Mouse (Mus musculus): Measurements from ENCODE around the gene Ucn. TPM values are rescaled to one million over a fixed set of nuclear protein-coding genes. Genes with fewer than 3 reads are reported as not detected.

Ucn gene
- polyA plus RNA-seq, 1 experiment from 2014 or later = not detected

- Histone ChIP-seq H3K9me3 (ENCODE audit: control insufficient read depth, low read depth, low read length) (no peaks in the 10 kb centered on the region), H3K27ac (ENCODE audit: low read length) (no peak overlapping the region), H3K4me2 (replicated peaks; ENCODE audit: low read depth, low read length) (no peak overlapping the region), H3K4me3 (ENCODE audit: low read depth, low read length) (no peak overlapping the region), H3K9ac (replicated peaks; ENCODE audit: low read depth, low read length) (no peak overlapping the region), H3K4me1 (ENCODE audit: control insufficient read depth, insufficient read depth, low read length) (no peaks in the 10 kb centered on the region), H3K27me3 (ENCODE audit: control insufficient read depth, insufficient read depth, low read length) (no peaks in the 10 kb centered on the region), H3K36me3 (ENCODE audit: control insufficient read depth, insufficient read depth, low read length) (no peaks in the 10 kb centered on the region)
- no peak for ATAC-seq (ENCODE audit: insufficient number of reproducible peaks, insufficient read depth, low FRiP score, low read depth)
- WGBS = 49% methylated on average over 2 of the region's 2 CpGs
Measured at GRCm38 (mm10) chr5:31123481-31123880, 15.1 kb downstream of the Ucn start.

- Histone ChIP-seq H3K27me3 (ENCODE audit: control insufficient read depth, insufficient read depth, low read length) (no peaks in the 10 kb centered on the region), H3K27ac (ENCODE audit: low read length) (no peak overlapping the region), H3K4me3 (ENCODE audit: low read depth, low read length) (no peak overlapping the region), H3K9ac (replicated peaks; ENCODE audit: low read depth, low read length) (no peak overlapping the region), H3K9me3 (ENCODE audit: control insufficient read depth, low read depth, low read length) (no peaks in the 10 kb centered on the region), H3K4me1 (ENCODE audit: control insufficient read depth, insufficient read depth, low read length) (no peaks in the 10 kb centered on the region), H3K36me3 (ENCODE audit: control insufficient read depth, insufficient read depth, low read length) (no peaks in the 10 kb centered on the region), H3K4me2 (replicated peaks; ENCODE audit: low read depth, low read length) (no peak overlapping the region)
- WGBS = 84% methylated on average over 8 of the region's 8 CpGs
- ATAC-seq (ENCODE audit: insufficient number of reproducible peaks, insufficient read depth, low FRiP score, low read depth) = no peak
Measured at GRCm38 (mm10) chr5:31121111-31121510, 17.5 kb downstream of the Ucn start.

- WGBS = 25% methylated on average over 10 of the region's 10 CpGs
- Histone ChIP-seq H3K36me3 (ENCODE audit: control insufficient read depth, insufficient read depth, low read length) (no peaks in the 10 kb centered on the region), H3K9me3 (ENCODE audit: control insufficient read depth, low read depth, low read length) (no peaks in the 10 kb centered on the region), H3K27me3 (ENCODE audit: control insufficient read depth, insufficient read depth, low read length) (no peaks in the 10 kb centered on the region), H3K9ac (replicated peaks; ENCODE audit: low read depth, low read length) (no peak overlapping the region), H3K4me2 (replicated peaks; ENCODE audit: low read depth, low read length) (no peak overlapping the region), H3K4me1 (ENCODE audit: control insufficient read depth, insufficient read depth, low read length) (no peaks in the 10 kb centered on the region), H3K4me3 (ENCODE audit: low read depth, low read length) (no peak overlapping the region), H3K27ac (ENCODE audit: low read length) (no peak overlapping the region)
- ATAC-seq (ENCODE audit: insufficient number of reproducible peaks, insufficient read depth, low FRiP score, low read depth) = no peak
Measured at GRCm38 (mm10) chr5:31116912-31117311, 21.7 kb downstream of the Ucn start.

- WGBS = 30% methylated on average over 3 of the region's 3 CpGs
- Histone ChIP-seq H3K9me3 (ENCODE audit: control insufficient read depth, low read depth, low read length) (no peaks in the 10 kb centered on the region), H3K4me3 (ENCODE audit: low read depth, low read length) (no peak within 1 kb of the TSS), H3K27me3 (ENCODE audit: control insufficient read depth, insufficient read depth, low read length) (no peaks in the 10 kb centered on the region), H3K4me2 (replicated peaks; ENCODE audit: low read depth, low read length) (no peak within 1 kb of the TSS), H3K36me3 (ENCODE audit: control insufficient read depth, insufficient read depth, low read length) (no peaks in the 10 kb centered on the region), H3K9ac (replicated peaks; ENCODE audit: low read depth, low read length) (no peak within 1 kb of the TSS), H3K4me1 (ENCODE audit: control insufficient read depth, insufficient read depth, low read length) (no peaks in the 10 kb centered on the region), H3K27ac (ENCODE audit: low read length) (no peak within 1 kb of the TSS)
- ATAC-seq (ENCODE audit: insufficient number of reproducible peaks, insufficient read depth, low FRiP score, low read depth) = no peak
Measured at GRCm38 (mm10) chr5:31116354-31116753, 22.3 kb downstream of the Ucn start, which contains the start of gene Trim54. Gene Trim54 (plus strand): TSS chr5:31116712.

GRCm38 (mm10) chr5:31110781-31111180 lies 27.8 kb downstream of the Ucn start:
- Histone ChIP-seq H3K4me1 (ENCODE audit: control insufficient read depth, insufficient read depth, low read length) (no peaks in the 10 kb centered on the region), H3K9me3 (ENCODE audit: control insufficient read depth, low read depth, low read length) (no peaks in the 10 kb centered on the region), H3K36me3 (ENCODE audit: control insufficient read depth, insufficient read depth, low read length) (no peaks in the 10 kb centered on the region), H3K9ac (replicated peaks; ENCODE audit: low read depth, low read length) (no peak overlapping the region), H3K4me3 (ENCODE audit: low read depth, low read length) (no peak overlapping the region), H3K27me3 (ENCODE audit: control insufficient read depth, insufficient read depth, low read length) (no peaks in the 10 kb centered on the region), H3K4me2 (replicated peaks; ENCODE audit: low read depth, low read length) (no peak overlapping the region), H3K27ac (ENCODE audit: low read length) (no peak overlapping the region)
- WGBS = 32% methylated on average over 7 of the region's 7 CpGs
- no peak for ATAC-seq (ENCODE audit: insufficient number of reproducible peaks, insufficient read depth, low FRiP score, low read depth)

- no peak for ATAC-seq (ENCODE audit: insufficient number of reproducible peaks, insufficient read depth, low FRiP score, low read depth)
- Histone ChIP-seq H3K4me1 (ENCODE audit: control insufficient read depth, insufficient read depth, low read length) (no peaks in the 10 kb centered on the region), H3K4me3 (ENCODE audit: low read depth, low read length) (no peak within 1 kb of the TSS), H3K36me3 (ENCODE audit: control insufficient read depth, insufficient read depth, low read length) (no peaks in the 10 kb centered on the region), H3K4me2 (replicated peaks; ENCODE audit: low read depth, low read length) (no peak within 1 kb of the TSS), H3K9me3 (ENCODE audit: control insufficient read depth, low read depth, low read length) (no peaks in the 10 kb centered on the region), H3K27me3 (ENCODE audit: control insufficient read depth, insufficient read depth, low read length) (no peaks in the 10 kb centered on the region), H3K9ac (replicated peaks; ENCODE audit: low read depth, low read length) (no peak within 1 kb of the TSS), H3K27ac (ENCODE audit: low read length) (no peak within 1 kb of the TSS)
- 91% methylated on average over 18 of the region's 18 CpGs for WGBS
Measured at GRCm38 (mm10) chr5:31108000-31108490, 30.6 kb downstream of the Ucn start, which contains the start of gene Slc30a3. Gene Slc30a3 (minus strand): TSS chr5:31108237.

- H3K4me3 ChIP-seq (ENCODE audit: low read depth, low read length) = no peak within 1 kb of the TSS
- WGBS = 78% methylated on average over 9 of the region's 9 CpGs
- H3K27ac ChIP-seq (ENCODE audit: low read length) = no peak within 1 kb of the TSS
- no peak for ATAC-seq (ENCODE audit: insufficient number of reproducible peaks, insufficient read depth, low FRiP score, low read depth)
- no peaks in the 10 kb centered on the region for H3K36me3 ChIP-seq (ENCODE audit: control insufficient read depth, insufficient read depth, low read length)
- H3K9ac ChIP-seq (replicated peaks; ENCODE audit: low read depth, low read length) = no peak within 1 kb of the TSS
- H3K9me3 ChIP-seq (ENCODE audit: control insufficient read depth, low read depth, low read length) = no peaks in the 10 kb centered on the region
- H3K4me1 ChIP-seq (ENCODE audit: control insufficient read depth, insufficient read depth, low read length) = no peaks in the 10 kb centered on the region
- H3K4me2 ChIP-seq (replicated peaks; ENCODE audit: low read depth, low read length) = no peak within 1 kb of the TSS
- H3K27me3 ChIP-seq (ENCODE audit: control insufficient read depth, insufficient read depth, low read length) = no peaks in the 10 kb centered on the region
Measured at GRCm38 (mm10) chr5:31105814-31106335, 32.8 kb downstream of the Ucn start, which contains the start of gene Dnajc5g. Gene Dnajc5g (plus strand): TSS chr5:31106285.

- Histone ChIP-seq H3K27me3 (ENCODE audit: control insufficient read depth, insufficient read depth, low read length) (peaks cover 59% of the 10 kb centered on the region), H3K4me2 (replicated peaks; ENCODE audit: low read depth, low read length) (peak overlapping the region; percentile 35; the same call in 1 of the 2 replicates), H3K4me3 (ENCODE audit: low read depth, low read length) (peak overlapping the region; percentile 26; the same call in 1 of the 2 replicates), H3K9me3 (ENCODE audit: control insufficient read depth, low read depth, low read length) (no peaks in the 10 kb centered on the region), H3K27ac (ENCODE audit: low read length) (no peak overlapping the region), H3K4me1 (ENCODE audit: control insufficient read depth, insufficient read depth, low read length) (peaks cover 28% of the 10 kb centered on the region), H3K36me3 (ENCODE audit: control insufficient read depth, insufficient read depth, low read length) (no peaks in the 10 kb centered on the region), H3K9ac (replicated peaks; ENCODE audit: low read depth, low read length) (no peak overlapping the region)
- no peak for ATAC-seq (ENCODE audit: insufficient number of reproducible peaks, insufficient read depth, low FRiP score, low read depth)
- WGBS = 32% methylated on average over 11 of the region's 11 CpGs
Measured at GRCm38 (mm10) chr5:31095711-31096480, 42.7 kb downstream of the Ucn start.

Measured in stomach, embryonic 14.5 days (tissue).